Mouse (Mus musculus): ENCODE measurements around the gene Astn1. TPM values are rescaled to one million over a fixed set of nuclear protein-coding genes. Genes with fewer than 3 reads are reported as not detected.

Astn1 gene
- polyA plus RNA-seq, 1 experiment from 2014 or later = 32.1 TPM

GRCm38 (mm10) chr1:158700147-158700546, 338.1 kb downstream of the Astn1 start:
- WGBS = 68% methylated on average over 2 of the region's 2 CpGs

GRCm38 (mm10) chr1:158701336-158701735, 339.3 kb downstream of the Astn1 start:
- H3K4me1 ChIP-seq (replicated peaks) = no peaks in the 10 kb centered on the region
- ATAC-seq = no peak
- H3K4me2 ChIP-seq (replicated peaks) = no peak overlapping the region
- H3K36me3 ChIP-seq = no peaks in the 10 kb centered on the region
- H3K9me3 ChIP-seq = no peaks in the 10 kb centered on the region
- H3K27ac ChIP-seq = no peak overlapping the region
- H3K9ac ChIP-seq (replicated peaks) = no peak overlapping the region
- H3K27me3 ChIP-seq = no peaks in the 10 kb centered on the region
- 96% methylated on average over 1 of the region's 1 CpGs for WGBS
- H3K4me3 ChIP-seq (replicated peaks) = no peak overlapping the region

More at GRCm38 (mm10) chr1:158700147-158700546, 338.1 kb downstream of the Astn1 start:
- Histone ChIP-seq H3K4me3 (replicated peaks) (no peak overlapping the region), H3K4me2 (replicated peaks) (no peak overlapping the region), H3K9ac (replicated peaks) (no peak overlapping the region), H3K36me3 (no peaks in the 10 kb centered on the region), H3K27ac (no peak overlapping the region), H3K4me1 (replicated peaks) (no peaks in the 10 kb centered on the region), H3K27me3 (no peaks in the 10 kb centered on the region), H3K9me3 (no peaks in the 10 kb centered on the region)
- ATAC-seq = no peak

GRCm38 (mm10) chr1:158713301-158714095, 351.4 kb downstream of the Astn1 start:
- Histone ChIP-seq H3K36me3 (no peaks in the 10 kb centered on the region), H3K4me2 (replicated peaks) (no peak overlapping the region), H3K4me1 (replicated peaks) (no peaks in the 10 kb centered on the region), H3K4me3 (replicated peaks) (no peak overlapping the region), H3K9me3 (no peaks in the 10 kb centered on the region), H3K9ac (replicated peaks) (no peak overlapping the region), H3K27ac (no peak overlapping the region), H3K27me3 (no peaks in the 10 kb centered on the region)
- WGBS = 28% methylated on average over 5 of the region's 5 CpGs
- no peak for ATAC-seq

GRCm38 (mm10) chr1:158732868-158733496, 370.9 kb downstream of the Astn1 start:
- H3K4me2 ChIP-seq (replicated peaks) = no peak overlapping the region
- no peak overlapping the region for H3K9ac ChIP-seq (replicated peaks)
- 78% methylated on average over 4 of the region's 4 CpGs for WGBS
- no peaks in the 10 kb centered on the region for H3K4me1 ChIP-seq (replicated peaks)
- no peaks in the 10 kb centered on the region for H3K36me3 ChIP-seq
- H3K4me3 ChIP-seq (replicated peaks) = no peak overlapping the region
- no peaks in the 10 kb centered on the region for H3K9me3 ChIP-seq
- no peaks in the 10 kb centered on the region for H3K27me3 ChIP-seq
- no peak for ATAC-seq
- no peak overlapping the region for H3K27ac ChIP-seq

- Histone ChIP-seq H3K4me1 (replicated peaks) (peaks cover 11% of the 10 kb centered on the region), H3K27ac (no peak overlapping the region), H3K27me3 (no peaks in the 10 kb centered on the region), H3K9me3 (no peaks in the 10 kb centered on the region), H3K4me3 (replicated peaks) (no peak overlapping the region), H3K4me2 (replicated peaks) (no peak overlapping the region), H3K9ac (replicated peaks) (no peak overlapping the region), H3K36me3 (no peaks in the 10 kb centered on the region)
- ATAC-seq = no peak
- 19% methylated on average over 5 of the region's 5 CpGs for WGBS
These were observed 377.3 kb downstream of the Astn1 start for GRCm38 (mm10) chr1:158739132-158739919.

GRCm38 (mm10) chr1:158740161-158740766, 378.2 kb downstream of the Astn1 start:
- H3K4me2 ChIP-seq (replicated peaks) = no peak overlapping the region
- H3K4me1 ChIP-seq (replicated peaks) = peaks cover 11% of the 10 kb centered on the region
- H3K9ac ChIP-seq (replicated peaks) = no peak overlapping the region
- H3K9me3 ChIP-seq = no peaks in the 10 kb centered on the region
- no peak overlapping the region for H3K27ac ChIP-seq
- 73% methylated on average over 6 of the region's 6 CpGs for WGBS
- no peak for ATAC-seq
- no peaks in the 10 kb centered on the region for H3K27me3 ChIP-seq
- no peaks in the 10 kb centered on the region for H3K36me3 ChIP-seq
- H3K4me3 ChIP-seq (replicated peaks) = no peak overlapping the region

- WGBS = 94% methylated on average over 5 of the region's 5 CpGs
- Histone ChIP-seq H3K36me3 (no peaks in the 10 kb centered on the region), H3K9ac (replicated peaks) (no peak overlapping the region), H3K9me3 (no peaks in the 10 kb centered on the region), H3K27ac (no peak overlapping the region), H3K27me3 (no peaks in the 10 kb centered on the region), H3K4me2 (replicated peaks) (no peak overlapping the region), H3K4me1 (replicated peaks) (peaks cover 11% of the 10 kb centered on the region), H3K4me3 (replicated peaks) (no peak overlapping the region)
- ATAC-seq = no peak
These were observed 378.9 kb downstream of the Astn1 start for GRCm38 (mm10) chr1:158740949-158741348.

MicroRNA genes within 50 kb of the gene (microRNA counts, 519-probe panel; counts per million panel counts)
- 3,974 counts per million, percentile 74 among the panel's probes with 10 or more counts for microRNA mmu-miR-488

Small RNA genes within 50 kb of the gene (microRNA-seq; reads per million reads assigned to microRNA genes)
- gene Mir488 = 172 reads per million, percentile 59 among the genes with 10 or more reads in this experiment

Other genes starting within 250 kb of the Astn1 start
- gene Brinp2, start 5.9 kb upstream of the Astn1 start, polyA plus RNA-seq (2015; fragmentation: Nextera tagmentation; extraction: Ambion mirVana) = 18.5 and 18.9 TPM in 2 replicates

Data from midbrain, embryonic 13.5 days (tissue).